ENCODE assay signal across 8 mouse cellular contexts in genomic region chr11:95413641-95414535, GRCm38 (mm10). TPM values are rescaled to one million over a fixed set of nuclear protein-coding genes. Genes with fewer than 3 reads are reported as not detected.
A peak's percentile ranks its signal among the peaks of the same experiment; 100 is the strongest.
DNase-seq lines count a peak whose midpoint lies in the region; ATAC-seq lines count a peak whose summit lies in the region.

Gene Spop, plus strand, starts transcription at chr11:95414080.

- peaks cover 20% of the 10 kb centered on the region for H3K4me1 ChIP-seq in hindbrain, embryonic 12.5 days

- peak within 1 kb of the TSS; percentile 95 for H3K27ac ChIP-seq in hindbrain, embryonic 12.5 days

- no peaks in the 10 kb centered on the region for H3K9me3 ChIP-seq in hindbrain, embryonic 12.5 days (replicated peaks)

- WGBS in hindbrain, embryonic 12.5 days, result 3% methylated on average over 38 of the region's 58 CpGs

- peak; percentile 96 for DNase-seq in Muller cell, postnatal 12 days (ENCODE audit: inconsistent ontology term)
- DNase-seq in cerebellum, adult 9-11 months, result peak; percentile 90
- peak; percentile 82 to 86 for DNase-seq in frontal cortex, postnatal 10 days (ENCODE audit: low spot score in 2 of 2)
- peak; percentile 84 to 87 for DNase-seq in layer of hippocampus, postnatal 14 days (ENCODE audit: low spot score in 2 of 2)
- DNase-seq in lung, postnatal 14 days, result peak; percentile 96
- DNase-seq in retina, adult 2 months (ENCODE audit: low read depth, low spot score), result peak; percentile 89
- peak; percentile 91 to 92 for DNase-seq in thymus, postnatal 36 days

- no peaks in the 10 kb centered on the region for H3K27me3 ChIP-seq in hindbrain, embryonic 12.5 days

- H3K36me3 ChIP-seq in hindbrain, embryonic 12.5 days, result no peaks in the 10 kb centered on the region

- peak within 1 kb of the TSS; percentile 71 for H3K9ac ChIP-seq in hindbrain, embryonic 12.5 days

- peak within 1 kb of the TSS; percentile 66 for H3K4me2 ChIP-seq in hindbrain, embryonic 12.5 days (replicated peaks)

- peak within 1 kb of the TSS; percentile 55 for H3K4me3 ChIP-seq in hindbrain, embryonic 12.5 days

- peak; percentile 85 for ATAC-seq in hindbrain, embryonic 12.5 days (ENCODE audit: low FRiP score)

RNA-seq across cellular contexts. Expression of gene Spop, which starts in this region (rescaled TPM):
- 204 and 215 TPM in 2 replicates for polyA plus RNA-seq in hindbrain, embryonic 12.5 days (2016; fragmentation: Nextera tagmentation; extraction: Ambion mirVana)
- total RNA-seq in layer of hippocampus, postnatal 14 days (2021), result 100 to 1,000 TPM; 151 to 155 TPM

Comparison
In these comparisons a context has a peak if more than half of its experiments do, and no peak if none do; other contexts are left out.
1. Peak in every context shown above with its lines: DNase-seq, ATAC-seq, H3K4me3 ChIP-seq and H3K27ac ChIP-seq.